Mouse (Mus musculus): ENCODE results near the gene Nsf.

DNA sequence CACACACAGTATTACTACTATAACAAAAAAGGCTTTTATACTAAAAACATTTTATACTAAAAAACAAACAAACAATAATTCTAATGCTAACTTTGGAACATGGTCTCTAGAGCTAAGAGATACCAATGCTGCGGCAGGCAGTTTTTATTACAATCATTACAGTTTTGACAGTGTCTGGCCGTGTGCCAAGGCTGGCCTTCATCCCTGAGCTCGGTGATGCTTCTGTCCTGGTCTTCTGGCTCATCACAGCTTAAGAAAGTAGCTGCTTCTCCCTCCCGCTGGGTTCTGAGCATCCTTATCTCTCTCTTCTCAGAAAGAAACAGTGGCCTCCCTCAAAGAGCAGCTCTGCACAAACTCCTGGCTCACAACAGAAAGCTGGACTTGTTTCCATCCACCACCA is 123.9 kb downstream of the Nsf start:
- TF ChIP-seq MAFK (IDR thresholded peaks at IDR 0.05; ENCODE audit: insufficient read depth, low read depth, low read length) (no peak), ZC3H11A (IDR thresholded peaks at IDR 0.05; ENCODE audit: borderline replicate concordance, low read depth, low read length) (no peak), HCFC1 (IDR thresholded peaks at IDR 0.05; ENCODE audit: borderline replicate concordance, insufficient read depth, low read length) (no peak), CHD2 (IDR thresholded peaks at IDR 0.05; ENCODE audit: low read depth, low read length) (no peak)
